Mouse (Mus musculus): Measurements from ENCODE around the gene Fut1.

Fut1 gene

DNA sequence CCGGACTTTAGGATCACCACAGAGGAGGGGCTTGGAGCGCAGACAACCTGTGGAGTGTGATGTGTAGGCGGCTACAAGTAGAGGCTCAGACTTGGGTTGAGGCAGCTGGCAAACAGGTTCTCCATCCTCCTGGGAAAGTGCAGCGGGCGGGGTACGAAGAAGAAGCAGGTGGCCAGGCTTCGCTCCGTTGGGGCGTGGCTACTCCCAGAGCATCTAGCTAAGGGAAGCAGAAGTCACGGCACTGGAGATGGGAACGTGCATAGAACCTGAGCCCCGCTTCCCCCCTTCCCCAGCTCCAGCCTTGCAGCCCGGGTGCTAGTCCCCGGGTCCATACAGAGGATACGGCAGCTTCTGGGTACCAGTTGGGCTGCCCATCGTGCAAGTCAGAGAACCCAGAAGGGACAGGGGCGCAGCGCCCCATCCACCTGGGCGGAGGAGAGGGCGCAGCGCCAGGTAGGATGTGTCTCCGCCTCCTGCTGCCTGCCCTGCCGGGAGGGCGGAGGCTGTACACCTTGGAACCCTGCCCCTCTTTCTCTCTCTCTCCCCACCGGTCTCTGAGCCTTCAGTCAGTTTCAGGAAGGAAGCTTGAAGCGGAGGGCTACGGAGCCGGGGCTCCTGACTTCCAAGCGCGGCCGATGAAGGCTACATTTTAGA is at the start of gene Fut1:
Gene Fut1, plus strand, starts transcription at position 248 of the 654 bp plus-strand sequence.
- no peak for DNase-seq (ENCODE audit: low read depth, low spot score)

DNA sequence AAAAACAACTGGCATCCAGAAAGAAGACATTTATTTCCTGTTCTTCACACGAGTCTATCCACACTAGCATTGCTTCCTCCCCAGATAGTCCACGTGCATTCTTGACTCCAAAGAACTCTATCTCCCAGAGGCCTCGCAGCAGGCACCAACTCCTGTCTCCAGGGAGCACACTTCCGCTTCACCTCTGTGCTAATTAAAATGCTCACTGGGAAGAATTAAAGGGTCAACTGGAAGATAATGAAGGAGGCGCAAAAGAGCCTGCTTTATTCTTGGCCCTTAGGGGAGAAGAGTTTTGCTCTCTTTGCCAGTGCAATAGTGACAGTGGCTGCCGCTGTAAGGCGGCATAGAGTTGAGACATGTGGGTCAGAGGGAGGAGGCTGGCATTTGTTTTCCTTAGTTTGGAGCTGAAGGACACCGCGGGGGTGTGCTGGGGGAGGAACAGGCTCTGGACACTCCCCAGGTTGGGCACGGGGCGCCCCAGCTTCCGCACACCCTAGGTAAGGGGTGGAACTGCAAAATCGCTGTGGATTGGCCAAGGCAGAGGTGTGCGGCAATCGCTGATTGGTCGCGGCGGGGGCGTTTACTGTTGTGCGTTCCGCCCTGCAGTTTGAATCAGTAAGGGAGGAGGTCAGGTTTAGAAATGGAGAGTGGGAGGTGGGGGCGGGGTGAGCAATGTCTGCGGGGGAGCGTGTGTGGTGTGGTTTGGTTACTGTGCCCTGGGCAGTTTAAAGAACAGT is 49.1 kb upstream of the Fut1 start:
- peak; percentile 75 for DNase-seq (ENCODE audit: low read depth, low spot score)

DNA sequence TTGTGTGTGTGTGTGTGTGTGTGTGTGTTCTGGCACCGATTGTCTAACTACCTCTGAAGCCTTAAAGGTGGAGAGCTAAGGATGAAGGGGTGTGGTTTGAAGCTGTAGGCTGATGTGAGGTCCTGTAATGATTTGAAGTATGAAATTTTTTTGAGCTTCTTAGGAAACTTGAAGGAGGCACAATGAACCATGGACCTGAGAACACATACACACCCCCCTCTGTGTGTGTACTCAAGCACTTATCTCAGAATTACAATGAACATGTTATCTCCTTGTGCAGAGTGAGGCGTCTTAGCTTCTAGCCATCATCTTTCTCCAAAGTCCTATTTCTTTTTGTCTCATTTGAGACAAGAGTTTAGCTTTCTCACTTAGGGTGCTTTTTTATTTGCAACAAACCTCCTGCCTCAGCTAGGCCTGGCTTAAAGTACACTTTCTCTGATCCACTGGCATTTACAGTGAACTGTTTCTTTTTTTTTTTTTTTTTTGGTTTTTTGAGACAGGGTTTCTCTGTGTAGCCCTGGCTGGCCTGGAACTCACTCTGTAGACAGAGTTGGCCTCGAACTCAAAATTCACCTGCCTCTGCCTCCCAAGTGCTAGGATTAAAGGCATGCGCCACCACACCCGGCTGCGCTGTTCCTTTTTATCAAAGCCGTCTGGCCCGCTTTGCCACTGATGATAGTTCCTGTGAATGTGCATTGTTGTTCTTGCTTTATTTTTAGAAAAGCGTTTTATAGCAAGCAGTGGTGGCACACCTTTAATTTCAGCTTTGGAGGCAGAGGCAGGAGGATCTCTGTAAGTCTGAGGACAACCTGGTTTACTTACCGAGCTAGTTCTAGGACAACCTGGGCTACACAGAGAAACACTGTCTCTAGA is 48.3 kb upstream of the Fut1 start:
- DNase-seq (ENCODE audit: low read depth, low spot score): no peak

DNA sequence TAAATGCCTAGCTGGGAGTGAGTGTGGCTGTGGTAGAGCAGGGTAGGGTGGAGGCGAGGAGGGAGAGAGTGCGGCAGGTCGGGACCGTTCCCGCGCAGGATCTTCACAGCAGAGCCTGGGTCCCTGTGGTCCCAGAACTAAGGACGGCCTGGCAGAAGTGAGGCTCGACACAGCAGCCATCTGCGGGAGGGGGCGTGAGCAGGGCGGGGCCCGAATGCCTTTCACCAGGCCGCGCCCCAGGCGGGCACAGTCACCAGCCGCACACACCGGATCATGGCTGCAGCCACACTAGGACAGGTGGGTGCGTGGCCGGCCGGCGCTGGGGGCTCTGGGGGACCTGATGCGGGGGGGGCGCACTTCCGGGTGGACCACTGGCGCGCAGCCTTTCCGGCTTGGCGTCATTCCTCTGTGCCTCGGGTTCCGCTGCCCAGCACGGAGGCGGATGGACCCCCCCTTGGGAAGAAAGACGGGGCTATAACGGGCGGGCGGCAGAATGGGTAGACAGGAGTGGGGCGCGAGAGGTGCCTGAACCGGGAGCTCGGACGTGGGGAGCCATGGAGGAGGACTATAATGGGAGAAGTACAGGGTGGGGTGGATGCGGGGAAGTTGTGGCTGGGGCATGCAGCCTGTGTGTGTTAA is 46.9 kb upstream of the Fut1 start, which contains the start of gene Bcat2:
Gene Bcat2, plus strand, starts transcription at position 51 of the 639 bp plus-strand sequence.
- peak; percentile 54 for DNase-seq (ENCODE audit: low read depth, low spot score)

DNA sequence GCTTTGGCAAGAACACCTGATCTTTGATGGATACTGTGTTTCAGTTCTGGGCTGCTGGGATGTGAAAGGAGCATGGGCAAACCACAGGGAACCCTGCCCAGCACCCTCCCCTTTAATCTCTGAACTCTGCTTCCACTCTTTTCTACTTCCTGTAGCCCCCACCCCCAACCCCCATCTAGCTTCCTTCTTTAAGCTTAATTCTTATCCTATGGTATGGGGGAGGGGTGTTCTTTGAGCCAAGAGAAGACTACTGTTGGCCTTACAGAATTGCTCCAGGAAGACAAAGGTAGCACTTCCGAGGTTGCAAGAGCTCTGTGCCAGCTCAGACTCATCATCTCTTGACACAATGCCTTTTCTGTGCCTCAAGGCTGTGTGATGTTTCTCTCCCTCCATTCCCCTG is 45.1 kb upstream of the Fut1 start:
- no peak for DNase-seq (ENCODE audit: low read depth, low spot score)

DNA sequence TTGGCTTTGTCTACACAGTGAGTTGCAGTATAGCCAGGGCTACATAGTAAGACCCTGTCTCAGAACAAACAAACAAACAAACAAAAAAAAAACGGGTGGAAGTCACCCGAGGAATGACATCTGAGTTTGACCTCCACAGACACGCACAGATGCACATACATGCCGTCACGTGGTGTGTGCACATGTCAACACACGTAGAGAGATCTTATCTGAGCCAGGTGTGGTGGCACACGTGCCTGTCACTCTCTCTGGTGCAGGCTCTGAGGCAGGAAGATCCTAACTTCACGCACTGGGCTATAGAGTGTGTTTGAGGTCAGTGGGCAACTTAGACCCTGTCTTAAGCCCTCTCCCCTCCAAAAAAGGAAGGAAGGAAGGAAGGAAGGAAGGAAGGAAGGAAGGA is 43.1 kb upstream of the Fut1 start:
- DNase-seq (ENCODE audit: low read depth, low spot score): no peak

DNA sequence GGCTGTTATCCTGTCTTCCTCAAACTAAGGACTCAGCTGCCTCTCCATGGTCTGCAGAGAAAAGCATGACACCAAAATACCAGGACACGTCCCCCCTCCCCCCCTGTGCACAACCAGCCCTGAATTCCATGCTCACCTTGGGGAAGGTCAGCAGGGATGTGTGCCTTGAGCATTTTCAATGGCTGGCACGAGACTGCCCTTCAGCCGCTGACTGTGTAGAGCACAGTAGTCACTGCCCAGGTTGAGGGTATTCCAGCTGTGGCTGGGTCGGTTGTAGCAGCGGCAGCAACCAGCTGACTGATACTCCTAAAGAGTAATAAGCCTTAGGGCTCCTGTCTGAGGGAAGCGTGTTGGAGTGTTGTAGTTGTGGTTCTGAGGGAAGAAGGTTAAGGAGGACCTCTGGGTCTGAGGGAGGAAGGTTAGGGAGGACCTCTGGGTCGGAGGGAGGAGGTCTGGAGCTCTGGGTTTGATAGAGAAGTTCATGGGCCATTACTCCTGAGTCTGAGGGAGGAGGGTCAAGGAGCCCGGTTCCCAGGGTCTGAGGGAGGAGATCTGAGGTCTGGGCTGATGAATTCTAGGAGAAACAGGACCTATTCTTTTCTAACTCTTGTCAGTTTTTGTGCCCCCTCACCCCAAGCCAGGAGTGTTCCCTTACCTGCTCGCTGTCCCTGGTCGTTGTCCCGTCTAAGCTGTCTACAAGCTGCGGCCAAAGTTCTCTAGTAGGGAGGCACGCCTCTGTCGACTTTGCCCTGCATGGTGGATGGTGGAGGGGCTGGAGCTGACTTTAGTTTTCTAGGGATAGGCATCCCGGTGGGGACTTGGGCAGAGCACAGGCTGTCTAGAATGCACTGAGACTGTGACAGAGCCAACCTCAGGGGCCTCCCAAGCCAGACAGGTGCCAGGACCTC is 42.4 kb upstream of the Fut1 start:
- no peak for DNase-seq (ENCODE audit: low read depth, low spot score)

DNA sequence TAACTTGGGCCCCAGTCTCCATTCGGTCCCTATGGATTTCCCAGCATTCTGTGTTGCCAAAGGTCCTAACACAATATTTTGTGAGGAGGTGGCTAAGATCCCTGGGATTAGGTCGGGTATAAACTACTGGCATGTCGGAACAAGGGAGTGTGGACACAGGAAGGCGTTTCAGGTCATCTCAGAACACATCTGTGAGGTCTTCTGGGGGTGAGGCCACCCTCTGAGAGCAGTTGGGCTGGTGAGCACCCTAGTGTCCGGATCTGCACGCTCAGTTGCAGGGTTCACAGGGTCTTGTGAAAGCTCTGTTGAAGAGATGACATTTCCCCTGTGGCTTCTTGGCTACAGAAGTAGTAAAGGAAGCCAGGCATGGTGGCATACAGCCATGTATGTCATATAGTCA is 31.2 kb upstream of the Fut1 start:
- no peak for DNase-seq (ENCODE audit: low read depth, low spot score)

DNA sequence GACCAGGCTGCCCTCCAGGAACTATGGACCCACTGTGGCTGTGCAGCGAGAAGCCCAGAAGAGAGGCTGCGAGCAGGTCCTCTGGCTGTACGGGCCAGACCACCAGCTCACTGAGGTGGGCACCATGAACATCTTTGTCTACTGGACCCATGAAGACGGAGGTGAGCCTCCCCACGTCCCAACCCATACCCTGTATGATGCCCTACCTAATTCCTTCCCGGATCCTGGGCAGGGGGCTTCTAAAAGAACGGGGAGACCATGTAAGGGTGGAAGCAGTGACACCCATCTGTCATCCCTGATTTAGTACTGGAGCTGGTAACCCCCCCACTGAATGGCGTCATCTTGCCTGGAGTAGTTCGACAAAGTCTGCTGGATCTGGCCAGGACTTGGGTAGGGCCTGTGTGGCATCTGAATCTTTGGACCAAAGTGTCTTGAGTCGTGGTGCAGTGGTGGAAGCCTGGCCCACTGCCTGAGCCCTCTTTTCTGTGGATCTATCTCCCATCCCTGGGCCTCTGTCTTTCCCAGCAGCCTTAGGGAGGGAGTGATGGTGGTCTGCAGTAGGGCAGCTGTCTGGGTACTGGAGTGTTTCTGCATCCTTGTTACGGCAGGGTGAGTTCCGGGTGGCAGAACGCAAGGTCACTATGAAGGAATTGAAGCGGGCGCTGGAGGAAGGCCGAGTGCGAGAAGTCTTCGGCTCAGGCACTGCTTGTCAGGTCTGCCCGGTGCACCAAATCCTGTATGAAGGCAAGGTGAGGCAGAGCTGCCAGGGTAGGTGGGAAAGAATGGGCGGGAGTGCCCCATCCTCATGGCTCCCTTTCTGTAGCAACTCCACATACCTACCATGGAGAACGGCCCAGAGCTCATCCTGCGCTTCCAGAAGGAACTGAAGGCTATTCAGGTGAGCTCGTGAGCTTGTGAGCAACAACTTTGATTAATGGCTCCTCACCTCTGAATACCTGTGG is 29.2 kb upstream of the Fut1 start:
- no peak for DNase-seq (ENCODE audit: low read depth, low spot score)

DNA sequence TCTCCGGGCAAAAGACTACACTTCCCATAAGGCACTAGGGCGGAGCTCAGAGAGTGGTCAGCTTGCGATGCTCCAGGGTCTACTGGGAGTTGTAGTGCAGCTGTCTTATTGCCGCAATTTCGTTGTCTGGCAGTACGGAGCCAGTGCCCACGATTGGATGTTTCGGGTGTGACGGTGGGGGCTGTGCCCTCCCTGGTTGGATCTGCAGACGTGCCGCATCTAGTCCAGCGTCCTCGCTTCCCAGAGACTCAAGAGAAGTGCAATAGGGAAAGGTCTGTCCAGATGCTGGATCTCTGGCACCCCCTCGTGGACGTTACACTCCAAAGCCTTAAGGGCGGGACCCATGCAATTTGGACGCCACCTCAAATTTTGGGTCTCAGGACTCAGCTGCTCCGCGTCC is 27.9 kb upstream of the Fut1 start:
- peak; percentile 69 for DNase-seq (ENCODE audit: low read depth, low spot score)

DNA sequence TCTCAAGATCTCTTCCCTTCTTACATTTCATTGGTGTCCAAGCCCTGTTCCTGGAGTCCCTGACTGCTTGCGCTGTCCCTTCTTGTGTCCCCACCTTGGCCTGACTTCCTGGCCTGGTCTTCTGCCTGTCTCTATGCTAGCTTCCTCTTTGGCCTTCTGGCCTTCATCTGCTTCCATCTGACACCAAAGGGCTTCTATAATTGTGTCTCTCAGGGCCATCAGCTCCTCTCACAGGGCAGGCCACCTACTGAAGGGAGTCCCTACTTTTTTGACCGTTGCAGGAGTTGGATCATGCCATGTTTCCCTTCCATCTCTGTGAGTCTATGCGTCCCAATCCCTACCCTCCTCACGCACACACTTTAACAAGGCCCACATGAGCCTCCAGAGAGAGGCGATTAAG is 27.2 kb upstream of the Fut1 start:
- no peak for DNase-seq (ENCODE audit: low read depth, low spot score)

DNA sequence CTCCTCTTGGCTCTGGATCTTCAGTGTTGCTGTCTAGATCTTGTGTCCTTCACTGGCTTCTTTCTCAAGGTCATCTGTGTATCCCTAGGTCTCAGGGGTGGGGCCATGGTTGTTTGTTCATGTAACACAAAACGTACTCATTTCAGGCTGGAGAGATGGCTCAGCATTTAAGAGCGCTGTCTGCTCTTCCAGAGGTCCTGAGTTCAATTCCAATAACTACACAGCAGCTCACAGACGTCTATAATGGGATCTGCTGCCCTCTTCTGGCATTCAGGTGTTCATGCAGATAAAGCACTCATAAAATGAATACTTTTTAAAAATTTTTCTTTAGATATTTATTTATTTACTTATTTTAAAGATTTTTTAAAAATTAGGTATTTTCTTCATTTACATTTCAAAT is 26.2 kb upstream of the Fut1 start:
- no peak for DNase-seq (ENCODE audit: low read depth, low spot score)

DNA sequence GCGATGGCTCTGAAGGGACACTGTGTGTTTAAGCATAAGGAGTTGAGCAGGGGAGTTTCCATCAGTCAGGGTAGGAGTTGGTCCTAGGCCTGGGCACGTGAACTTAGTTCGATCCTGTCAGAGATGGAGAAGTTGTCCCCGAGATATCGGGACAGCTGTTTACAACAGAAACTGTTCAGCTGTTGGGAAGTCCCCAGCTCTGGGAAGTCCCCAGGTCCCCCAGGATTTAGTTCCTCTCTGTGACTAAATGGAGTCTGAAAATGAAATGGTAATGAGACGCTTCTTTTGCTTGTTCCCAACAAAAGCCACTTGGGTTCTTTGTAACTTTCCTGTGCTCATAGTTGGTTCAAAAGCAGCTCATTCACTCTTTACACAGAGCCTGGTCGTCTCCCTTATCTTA is 25.2 kb upstream of the Fut1 start:
- DNase-seq (ENCODE audit: low read depth, low spot score): no peak

DNA sequence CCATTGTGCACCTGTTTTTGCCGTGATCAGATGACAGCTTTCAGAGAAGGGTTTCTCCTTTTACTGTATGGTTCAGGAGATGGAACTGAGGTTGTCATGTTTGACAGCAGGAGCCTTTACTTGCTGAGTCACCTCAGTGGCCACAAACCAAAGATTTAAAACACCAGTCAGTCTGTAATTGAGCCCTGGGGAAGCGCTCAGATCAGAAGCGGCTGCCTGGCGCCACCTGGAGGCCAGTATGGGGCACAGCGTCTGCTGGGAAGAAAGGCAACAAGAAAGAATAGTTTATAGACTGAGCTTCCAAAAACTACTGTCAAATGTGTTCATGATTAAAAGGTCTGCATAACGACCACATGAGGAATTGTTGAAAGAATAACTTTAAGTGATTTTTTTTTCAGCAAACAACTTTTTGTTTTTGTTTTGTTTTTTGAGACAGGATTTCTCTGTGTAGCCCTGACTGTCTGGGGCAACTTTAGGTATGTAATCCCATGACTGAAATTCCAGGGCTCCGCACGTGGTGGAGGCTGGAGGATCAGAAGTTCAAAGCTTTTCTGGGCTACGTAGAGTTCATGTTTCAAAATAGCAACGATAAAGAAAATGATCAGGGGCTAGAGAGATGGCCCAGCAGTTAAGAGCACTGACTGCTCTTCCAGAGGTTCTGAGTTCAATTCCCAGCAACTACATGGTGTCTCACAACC is 23.8 kb upstream of the Fut1 start:
- peak; percentile 46 for DNase-seq (ENCODE audit: low read depth, low spot score)

DNA sequence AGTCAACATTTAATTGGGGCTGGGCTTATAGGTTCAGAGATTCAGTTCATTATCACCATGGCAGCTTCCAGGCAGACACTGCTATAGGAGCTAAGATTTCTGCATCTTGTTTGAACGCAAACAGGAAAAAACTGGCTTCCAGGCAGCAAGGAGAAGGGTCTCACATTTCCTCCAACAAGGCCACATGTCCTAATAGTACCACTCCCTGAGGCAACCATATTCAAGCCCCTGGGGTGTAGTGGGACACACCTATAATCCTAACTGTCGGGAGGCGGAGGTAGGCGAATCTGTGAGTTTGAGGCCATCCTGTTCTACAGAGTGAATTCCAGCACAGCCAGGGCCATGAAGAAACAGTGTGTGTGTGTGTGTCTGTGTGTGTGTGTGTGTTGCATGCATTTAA is 21.9 kb upstream of the Fut1 start:
- DNase-seq (ENCODE audit: low read depth, low spot score): no peak

DNA sequence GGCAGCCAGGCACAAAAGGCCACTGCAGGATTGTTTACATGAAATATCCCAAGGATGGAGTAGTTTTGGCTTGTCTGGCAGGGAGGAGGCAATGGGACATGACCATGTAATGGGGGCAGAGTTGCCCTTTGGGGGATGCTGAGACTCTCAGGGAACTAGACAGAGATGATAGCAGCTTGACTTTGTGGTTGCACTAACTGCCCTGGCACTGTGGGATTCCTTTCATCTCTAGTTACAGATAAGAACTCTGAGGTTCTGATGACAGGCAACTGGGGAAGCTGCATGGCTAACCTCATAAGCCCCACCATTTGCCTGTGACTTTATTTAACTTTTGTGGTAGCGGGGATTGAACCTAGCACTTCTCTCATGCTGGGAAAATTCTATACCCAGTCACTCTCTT is 21.0 kb upstream of the Fut1 start:
- no peak for DNase-seq (ENCODE audit: low read depth, low spot score)

DNA sequence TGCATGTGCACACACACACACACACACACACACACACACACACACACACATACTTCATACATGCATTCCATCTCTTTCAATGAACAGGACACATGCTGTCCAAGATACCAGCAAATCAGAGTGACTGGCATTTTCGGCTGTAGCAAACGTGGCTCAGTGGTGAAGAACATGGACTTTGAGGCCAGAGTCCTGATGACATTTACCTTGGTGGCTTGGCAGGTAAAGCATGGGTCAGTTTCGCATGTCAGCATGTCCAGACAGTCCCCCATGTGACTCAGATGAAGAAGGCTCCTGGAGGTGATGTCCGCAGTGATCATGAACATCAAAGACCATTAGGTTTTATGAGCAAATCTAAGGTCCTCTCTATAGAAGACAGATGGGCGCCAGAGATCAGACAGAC is 20.1 kb upstream of the Fut1 start:
- DNase-seq (ENCODE audit: low read depth, low spot score): no peak

DNA sequence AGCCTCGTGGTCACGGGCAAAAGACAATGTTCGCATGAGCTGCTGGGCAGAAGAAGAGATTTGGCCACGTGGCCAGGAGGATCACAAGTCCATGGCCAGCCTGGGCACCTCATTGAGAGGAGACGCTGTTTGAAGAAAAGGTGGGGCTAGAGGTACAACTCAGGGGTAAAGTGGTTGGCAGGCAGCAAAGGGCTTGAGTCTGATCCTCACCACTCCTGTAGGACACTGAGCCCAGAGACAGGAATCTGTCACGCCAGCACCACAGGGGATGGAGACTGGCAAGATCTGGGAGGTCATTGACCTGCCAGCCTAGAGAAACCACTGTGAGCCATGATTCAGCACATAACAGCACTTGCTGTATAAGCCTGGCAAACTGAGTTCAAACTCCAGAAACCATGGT is 19.6 kb upstream of the Fut1 start:
- no peak for DNase-seq (ENCODE audit: low read depth, low spot score)
